Mouse (Mus musculus) monocyte, adult 2 months (primary cell): ENCODE data around the gene Bnipl.

Experiments used
- DNase-seq, 2 experiments: peaks; one replicate each; pipeline ENCODE4 v3.0.0; 2022; ENCODE audit warnings: low spot score in 2 of 2, low read depth in 1 of 2

Bnipl gene

DNA sequence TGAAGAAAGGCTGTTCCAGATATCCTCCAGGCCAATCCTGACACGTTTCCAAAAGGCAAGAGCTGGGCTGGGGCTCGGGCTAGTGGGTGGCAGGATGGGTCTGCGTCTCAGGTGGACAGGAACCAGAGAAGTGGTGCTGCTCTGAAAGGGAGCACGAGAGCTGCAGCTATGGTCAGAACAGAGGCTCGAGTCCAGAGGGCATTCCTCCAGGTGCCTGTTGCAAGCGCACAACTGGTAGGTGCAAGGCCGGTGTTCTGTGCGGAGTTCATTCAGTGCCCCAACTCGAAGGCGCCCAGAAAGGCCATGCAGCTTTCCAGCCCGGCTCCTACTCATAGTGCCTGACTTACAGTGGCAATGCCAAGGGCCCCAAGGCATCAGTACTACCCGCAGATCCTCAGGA lies 11.0 kb downstream of the Bnipl start:
- DNase-seq: no peak

DNA sequence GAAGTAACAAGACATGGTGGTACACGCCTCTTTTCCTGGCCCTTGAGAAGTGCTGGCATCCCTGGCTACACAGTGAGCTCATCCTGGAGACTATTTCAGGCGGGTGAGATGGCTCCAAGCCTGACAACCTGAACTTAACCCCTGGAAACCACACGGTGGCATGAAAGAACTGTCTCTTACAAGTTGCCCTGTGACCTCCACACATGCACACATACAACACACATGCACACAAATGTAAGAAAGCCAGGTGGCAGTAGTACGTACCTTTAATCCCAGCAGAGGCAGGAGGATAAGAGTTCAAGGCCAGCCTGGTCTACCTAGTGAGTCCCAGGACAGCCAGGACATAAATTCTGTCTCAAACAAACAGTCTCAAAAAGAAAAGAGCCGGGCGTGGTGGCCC lies 12.0 kb downstream of the Bnipl start:
- no peak for DNase-seq

DNA sequence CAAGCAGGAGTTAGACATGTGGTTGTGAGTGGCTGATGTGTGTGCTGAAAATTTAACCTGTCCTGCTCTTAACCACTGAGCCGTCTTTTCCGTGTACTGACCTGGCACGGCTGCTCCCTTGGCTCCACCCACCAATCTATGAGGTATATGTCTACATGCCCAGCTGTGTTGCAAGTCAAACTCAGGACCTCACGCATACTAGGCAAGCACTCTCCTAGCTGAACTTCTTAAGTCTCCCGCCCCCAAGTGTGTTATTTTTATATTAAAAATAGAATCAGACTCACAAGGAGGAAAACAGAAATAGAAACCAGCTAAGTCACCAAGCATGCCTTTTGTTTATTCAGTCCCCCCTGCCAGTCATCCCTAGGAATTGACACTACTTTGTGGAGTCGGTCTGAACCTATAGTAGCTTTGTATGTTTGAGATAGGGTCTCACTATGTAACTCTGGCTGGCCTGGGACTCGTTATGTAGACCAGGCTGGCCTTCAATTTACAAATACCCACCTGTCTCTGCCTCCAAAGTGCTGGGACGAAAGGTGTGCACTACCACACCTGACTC lies 13.4 kb downstream of the Bnipl start:
- DNase-seq: no peak

DNA sequence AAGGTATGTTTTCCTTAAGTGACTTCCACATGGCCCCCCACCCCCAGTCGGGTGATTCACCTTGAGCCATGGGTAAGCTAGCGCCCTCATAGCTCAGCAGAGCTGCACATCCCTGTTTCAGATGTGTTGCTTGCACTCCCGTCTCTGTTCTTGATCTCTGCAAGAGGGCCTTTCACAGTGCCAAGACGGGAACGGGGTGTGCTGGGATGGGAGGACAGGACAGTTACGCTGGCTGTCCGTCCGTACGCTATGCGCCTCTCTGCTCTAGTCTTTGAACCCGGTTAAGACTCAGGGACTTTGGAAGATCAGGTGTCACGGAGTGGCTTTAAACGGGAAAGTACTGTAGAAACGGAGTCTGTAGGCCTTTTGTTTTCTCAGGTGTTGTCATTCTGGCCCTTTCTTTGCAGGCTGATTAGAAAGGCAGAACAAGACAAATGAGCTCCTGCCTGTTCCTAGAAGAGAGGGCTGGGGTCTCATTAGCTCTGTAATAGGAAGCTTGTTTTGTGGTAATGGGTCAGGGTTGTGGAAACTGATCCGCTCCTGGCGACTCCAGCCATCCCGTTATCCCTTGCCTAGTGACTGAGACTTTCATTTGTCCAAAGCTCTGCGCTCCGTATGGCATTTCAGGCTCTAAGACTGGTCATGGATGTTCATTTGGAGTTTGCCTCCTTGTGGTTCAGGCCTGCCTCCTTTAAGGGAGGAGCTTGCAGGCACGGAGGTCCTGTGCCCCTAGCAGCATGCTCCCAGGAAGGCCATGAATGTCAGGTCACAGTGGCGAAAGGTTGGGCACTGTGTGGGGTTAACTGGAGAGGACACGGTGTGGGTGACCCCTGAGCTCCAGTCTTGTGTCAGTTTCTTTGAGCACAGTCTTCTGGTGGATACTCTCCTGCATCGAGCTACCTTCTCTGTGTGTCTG lies 15.3 kb downstream of the Bnipl start:
- DNase-seq: no peak

DNA sequence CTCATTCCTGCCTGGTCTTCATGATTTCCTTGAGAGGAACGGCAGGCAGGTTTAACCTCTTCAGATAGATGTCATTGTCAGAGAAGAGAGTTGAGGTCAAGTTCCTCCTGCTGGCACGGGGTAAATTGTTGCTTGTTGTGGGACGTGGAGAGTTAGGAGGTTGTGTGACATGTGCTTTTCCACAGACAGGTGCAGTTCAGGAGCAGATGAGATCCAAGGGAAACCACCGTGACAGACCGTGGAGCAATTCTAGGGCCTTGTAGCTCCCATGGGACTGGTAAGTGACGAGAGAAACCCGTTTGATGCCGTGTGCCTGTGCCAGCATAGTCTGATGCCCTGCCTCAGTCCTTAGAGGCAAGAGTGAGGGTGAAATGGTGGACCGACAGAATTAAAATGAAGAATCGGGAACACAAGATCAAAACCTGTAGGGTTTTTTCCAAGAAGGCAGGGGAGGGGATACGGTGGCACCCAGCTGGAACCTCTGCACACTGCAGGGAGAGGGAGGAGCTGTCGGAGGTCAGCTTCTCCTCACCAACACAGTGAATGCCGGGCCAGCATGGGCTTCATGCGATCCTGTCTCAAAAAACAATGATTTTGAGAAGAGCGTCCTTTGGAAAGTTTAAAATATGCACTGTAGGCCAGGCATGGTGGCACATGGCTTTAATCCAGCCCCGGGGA lies 17.6 kb downstream of the Bnipl start:
- no peak for DNase-seq

DNA sequence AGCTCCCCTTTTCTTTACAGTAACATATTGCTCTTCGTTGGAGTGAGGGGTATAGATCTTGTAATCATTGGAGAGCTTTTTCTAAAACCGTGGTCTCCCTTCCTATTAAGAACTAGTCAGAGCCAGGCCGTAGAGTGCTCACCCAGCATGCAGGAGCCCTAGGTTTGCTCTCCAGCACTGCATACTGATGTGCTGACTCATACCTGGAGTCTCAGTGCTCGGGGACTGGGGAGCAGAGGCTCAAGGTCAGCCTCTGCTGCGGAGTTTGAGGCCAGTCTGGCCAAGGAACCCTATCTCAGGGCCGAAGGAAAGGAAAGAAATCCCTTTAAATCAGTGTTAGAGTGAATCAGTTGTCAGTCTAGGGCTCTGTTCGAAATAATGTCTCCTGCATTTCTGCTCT lies 18.2 kb downstream of the Bnipl start:
- no peak for DNase-seq

DNA sequence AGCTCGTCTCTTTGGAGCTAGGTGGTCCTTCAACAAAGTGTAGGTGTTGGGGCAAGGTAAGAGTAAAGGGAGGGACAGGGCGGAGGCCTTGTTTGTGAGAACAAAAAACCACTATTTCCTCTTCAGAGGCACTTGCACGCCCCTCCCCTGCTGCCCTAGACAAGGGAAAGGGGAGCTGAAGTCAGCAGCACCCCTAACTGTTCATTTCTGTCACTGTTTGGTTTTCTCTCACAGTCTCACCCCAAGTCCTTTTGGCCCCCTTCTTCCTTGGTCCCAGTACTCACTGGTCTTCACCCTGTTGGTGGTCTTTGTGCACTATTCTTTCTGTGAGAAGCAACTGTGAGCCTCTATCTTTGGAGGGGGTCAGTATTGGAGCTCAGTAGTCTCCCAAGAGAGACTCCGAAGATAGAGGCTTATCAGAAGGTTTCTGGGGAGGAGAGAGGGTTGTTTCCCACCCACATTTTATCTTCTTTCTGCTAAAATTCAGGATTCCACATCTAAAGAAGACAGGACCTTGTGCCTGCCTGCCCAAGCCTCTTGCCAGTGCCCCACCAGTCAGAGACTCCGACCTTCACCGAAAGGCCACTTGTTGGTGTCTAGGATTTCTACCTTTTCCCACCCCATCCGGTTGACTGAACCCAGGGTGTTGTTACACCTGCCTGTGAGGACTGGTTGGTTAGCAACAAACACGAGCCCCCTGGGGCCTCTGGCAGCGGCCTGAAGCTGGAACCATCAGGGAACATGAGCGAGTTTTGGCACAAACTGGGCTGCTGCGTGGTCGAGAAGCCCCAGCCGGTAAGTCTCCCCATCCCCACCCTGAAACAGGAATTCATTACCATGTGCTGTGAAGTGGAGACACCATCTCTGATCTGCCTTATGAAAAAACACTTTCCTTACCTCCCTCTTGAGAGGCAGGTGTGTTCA lies 19.4 kb downstream of the Bnipl start, which contains the start of gene Mllt11:
TSS of gene Mllt11 (minus strand) at position 874 of the 924 bp plus-strand sequence.
- DNase-seq: no peak

DNA sequence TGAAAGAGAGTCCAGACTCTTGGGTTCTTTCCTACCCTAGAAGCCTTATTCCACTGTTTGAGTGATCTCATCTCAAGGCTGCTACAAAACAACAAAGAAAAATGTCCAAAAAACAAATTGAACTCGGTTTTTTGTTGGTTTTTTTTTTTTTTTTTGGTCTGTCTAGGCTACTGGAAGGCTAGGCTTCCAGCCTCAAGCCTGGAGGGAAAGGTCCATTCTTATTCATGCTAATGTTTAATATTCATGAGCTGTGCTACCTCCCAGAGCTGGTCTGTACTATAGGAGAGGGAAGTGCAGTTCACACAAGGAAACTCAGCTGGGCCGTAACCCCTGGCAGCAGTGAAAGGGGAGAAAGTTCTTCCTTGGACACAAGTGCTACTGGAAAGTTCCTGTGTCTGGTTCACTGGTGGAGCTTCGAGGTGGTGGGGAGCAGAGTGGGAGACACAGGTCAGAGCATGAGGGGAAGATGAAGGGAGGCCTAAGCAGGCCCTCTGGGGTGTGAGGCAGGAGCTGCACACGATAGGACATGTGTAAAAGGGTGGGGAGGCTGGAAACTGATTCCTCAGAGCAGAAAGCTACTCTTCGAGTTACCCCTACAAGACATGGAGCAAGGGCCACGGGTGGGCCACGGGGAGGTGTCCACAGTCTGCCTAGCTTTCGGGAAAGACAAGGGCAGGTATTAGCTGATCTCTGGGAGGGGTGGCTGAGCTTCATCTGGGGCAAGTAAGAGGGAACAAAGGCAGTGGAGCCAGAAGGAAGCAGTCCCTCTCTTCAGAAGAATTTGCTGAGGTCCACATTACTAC lies 20.3 kb downstream of the Bnipl start:
- no peak for DNase-seq

DNA sequence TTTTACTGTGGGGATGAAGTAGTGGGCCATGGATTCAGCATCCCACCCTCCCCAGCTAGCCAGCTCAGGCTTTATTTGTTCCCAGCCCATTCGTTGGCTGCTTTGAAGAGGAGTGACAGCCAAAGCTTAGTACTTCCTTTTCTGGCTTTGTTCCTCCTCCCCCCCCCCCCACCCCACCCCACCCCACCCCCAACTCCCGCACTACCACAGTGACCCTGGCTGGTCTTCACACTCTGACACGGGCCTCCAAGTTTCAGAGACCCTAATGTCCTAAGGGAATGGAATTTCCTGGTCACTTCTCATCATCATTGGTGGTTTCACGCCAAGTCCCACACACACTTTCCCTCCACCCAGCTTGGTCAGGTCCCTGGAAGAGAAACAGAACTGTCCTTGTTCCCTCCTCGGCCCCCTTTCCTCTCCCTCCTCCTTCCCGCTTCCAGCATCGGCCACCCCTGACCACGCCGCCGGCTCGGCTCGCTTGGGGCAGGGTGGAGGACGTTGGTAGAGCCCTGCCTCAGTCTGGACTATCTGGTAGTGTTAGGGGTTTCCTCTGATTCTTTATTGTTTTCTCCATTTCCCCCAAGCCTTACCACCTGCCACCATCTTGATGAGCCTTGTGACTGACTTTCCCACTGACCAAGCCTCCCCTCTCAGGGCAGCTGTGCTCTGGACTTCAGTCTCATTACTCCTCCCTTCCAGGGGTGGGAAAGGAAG lies 21.1 kb downstream of the Bnipl start:
- peak in 1 of 2 experiments; percentile 45 for DNase-seq

DNA sequence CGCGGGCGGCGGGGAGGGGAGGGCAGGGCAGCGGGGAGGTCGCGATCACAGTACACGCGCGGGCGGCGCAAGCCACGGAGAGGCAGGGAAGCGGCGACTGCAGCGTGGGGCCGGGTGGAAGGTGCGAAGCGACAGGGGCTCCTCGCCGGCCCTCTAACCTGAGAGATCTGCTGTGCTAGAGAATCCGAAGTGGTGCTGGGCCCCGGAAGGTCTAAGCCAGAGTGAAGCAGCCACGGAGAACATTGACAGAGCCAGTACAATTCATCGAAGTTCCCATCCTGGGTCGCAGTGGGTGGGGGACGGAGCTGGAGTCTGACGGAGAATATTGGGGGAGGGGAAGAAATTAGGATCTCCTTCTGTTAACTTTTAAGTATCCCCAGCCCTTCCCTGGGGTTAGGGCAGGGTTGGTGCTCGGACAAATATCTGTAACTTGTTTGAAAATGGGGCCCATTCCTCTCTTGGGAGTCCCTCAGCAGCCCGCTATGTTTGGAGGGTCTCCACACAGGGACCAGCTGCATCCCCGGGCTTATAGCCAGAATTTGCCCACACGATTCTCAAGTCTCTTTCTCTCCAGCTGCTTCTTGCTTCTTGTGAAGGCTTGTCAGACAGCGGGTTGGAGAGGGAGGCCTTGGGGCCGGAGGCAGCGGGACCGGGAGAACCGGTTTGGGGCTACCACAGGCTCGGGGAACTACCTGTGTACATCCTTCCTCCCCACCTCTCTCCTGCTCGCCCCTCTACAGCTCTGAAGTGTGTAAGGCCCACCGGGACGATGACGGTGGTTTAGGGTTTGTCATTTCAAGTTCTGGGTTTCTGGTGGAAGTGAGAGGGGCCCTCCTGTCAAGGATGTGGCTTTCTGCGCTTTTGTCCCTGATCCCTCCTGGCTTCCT lies 21.9 kb downstream of the Bnipl start:
- peak in 1 of 2 experiments; percentile 18 for DNase-seq

DNA sequence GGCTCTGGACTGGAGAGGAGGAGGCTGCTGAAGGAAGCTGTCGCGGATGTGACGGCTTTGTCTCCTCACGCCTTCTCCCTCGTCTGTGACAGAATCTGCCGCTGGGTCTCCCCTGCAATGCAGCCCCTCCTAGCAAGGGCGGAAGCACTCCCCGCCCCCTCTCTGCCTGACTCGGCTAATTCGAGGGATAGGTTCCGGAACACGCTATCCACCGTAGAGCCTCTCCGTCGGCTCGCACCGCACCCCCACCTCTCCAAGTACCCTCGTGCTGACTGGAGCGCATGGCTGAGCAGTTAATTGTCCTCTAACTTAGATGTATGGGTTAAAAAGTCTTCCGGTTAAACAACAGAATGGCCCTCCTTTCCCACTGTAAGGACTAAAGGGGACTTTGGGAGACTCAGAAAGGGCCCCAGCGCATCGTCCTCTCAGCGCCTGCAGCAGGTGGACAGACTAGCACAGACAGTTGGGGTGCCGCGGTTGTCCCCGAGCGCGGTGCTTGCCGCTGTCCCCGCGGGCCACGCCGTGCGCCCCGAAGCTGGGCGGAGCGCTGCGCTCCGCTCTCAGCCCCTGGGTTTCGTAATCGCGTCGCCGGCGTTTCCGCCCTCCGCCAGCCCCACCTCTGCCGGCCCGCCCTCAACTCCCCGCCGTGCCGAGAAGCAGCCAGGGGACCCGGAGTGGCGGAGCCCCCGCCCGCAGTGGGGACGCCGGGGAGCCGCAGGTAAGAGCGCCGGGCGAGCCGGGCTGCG lies 22.7 kb downstream of the Bnipl start, which contains the start of gene Cdc42se1:
TSS of gene Cdc42se1 (plus strand) at position 585 of the 746 bp plus-strand sequence.
- peak in 1 of 2 experiments; percentile 67 for DNase-seq

DNA sequence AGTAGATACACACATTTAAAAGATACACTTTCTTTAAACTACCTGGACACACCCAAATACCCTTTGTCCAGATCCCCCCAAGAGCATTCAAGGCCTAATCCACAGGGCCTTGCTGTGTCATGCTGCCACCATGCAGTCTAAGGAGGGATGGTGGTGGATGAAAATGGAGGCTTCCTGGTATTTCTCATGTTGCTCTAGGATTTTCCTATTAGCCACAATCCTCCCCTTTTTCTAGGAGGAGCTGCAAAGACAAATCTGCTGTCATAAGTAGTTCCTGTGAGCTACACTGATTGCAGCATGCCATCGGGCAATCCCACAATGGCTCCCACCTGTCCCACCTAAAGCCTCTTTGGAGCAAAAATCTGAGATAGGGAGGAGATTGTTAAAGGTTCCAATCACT lies 23.8 kb downstream of the Bnipl start:
- no peak for DNase-seq

DNA sequence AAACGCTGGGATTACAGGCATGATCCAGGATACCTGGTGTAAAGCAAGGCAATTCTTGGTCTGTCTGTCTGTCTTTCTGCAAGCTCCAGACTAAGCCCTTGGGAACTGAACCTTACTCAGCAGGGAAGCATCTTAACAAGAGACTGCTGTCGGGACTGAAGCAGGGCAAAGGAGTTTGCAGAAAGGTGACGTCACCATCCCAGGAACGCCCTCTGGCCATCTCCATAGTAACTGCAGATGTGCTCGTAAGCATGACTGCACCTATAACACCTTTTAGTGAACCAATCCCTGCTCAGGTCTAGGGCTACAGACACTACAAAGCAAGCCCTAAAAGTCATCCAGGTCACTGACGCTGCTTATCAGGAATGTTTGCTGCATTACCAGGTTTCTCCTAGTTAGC lies 26.7 kb downstream of the Bnipl start:
- no peak for DNase-seq

DNA sequence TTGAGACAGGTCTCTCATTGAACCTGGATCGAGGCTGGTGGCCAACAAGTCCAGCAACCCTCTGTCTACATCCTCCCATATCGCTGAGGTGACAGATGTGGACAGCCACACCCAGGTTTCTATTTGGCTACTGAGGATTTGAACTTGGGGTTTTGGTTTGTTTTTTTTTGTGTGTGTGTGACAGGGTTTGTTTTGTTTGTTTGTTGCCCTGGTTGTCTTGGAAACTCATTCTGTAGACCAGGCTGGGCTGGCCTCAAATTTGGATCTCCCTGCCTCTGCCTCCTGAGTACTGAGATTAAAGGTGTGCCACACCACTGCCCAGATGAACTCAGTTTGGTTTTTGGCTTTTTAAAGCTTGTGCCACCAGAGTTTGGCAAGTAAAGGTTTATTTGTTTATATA lies 28.0 kb downstream of the Bnipl start:
- no peak for DNase-seq

DNA sequence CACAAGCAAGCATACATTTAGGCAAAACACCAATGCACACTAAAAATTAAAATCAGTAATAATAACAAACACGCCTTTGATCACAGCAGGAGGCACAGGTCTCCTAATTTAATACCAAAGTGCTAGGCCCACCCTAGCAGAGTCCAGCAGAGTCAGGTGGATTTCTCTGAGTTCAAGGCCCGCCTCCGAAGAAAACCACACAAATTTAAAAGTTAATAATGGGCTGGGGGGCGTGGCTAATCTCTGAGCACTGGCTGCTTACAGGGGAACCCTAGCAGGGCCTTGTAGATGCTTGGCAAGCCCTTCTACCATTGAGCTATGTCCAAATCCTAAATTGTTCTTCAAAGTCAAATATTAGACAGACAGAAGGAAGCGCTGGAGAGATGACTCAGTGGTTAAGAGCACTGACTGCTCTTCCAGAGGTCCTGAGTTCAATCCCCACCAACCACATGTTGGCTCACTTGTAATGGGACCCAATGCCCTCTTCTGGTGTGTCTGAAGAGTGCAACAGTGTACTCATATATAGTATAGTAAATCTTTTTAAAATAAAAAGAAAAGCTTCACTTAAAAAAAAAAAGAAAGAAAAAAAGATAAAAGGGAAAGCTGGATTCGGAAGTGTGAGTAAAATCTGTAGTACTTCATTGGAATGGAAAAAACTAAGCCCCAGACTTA lies 32.4 kb downstream of the Bnipl start:
- DNase-seq: no peak

DNA sequence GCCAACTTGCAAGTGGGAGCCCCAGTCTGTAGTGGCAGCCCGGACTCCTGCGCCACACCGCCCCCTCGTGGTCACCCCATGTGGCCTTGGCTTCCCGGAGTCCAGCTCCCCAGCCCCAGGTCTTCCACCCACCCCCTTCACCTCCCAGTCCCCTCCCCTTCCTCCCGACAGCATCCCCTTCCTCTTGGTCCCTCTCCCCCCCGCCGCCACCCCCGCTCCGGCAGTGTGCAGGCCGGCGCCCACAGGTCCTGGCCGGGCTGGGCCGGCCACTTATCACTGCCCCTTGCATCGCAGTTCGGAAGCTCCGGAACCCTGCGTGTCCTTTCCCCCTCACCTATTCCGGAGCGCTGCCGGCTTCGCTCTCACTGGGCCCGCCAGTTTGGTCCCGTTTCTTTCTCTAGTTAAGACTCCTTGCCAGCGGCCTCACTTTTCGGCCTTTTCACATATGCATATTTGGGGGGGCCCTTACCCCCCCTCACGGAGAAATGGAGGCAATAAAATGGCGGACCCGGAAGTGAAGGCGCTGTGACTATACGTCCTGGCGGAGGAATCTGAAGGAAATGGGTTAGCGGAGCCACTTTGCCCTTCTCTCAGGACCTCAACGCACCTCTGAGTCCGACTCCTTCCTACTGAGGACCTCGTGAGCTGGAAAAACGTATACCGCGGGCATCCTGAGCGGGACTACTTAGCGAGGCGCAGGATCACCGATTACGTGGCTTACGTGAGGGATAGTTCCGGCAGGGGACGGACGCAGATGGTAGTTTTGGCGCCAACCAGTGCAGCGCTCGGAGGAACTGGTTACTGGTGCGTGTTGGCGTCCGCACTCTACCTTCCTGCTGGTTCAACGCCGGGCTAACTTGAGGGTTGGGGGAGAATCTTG lies 33.5 kb downstream of the Bnipl start, which contains the start of gene Gabpb2:
TSS of gene Gabpb2 (minus strand) at position 662 of the 880 bp plus-strand sequence.
- peak; percentile 83 to 87 for DNase-seq
